Mouse (Mus musculus): ENCODE measurements around the gene Serinc4. TPM values are rescaled to one million over a fixed set of nuclear protein-coding genes. Genes with fewer than 3 reads are reported as not detected.
"Not testable (repeated sequence)": the region's sequence is repeated elsewhere in the genome, so short reads cannot be mapped to it uniquely, and the experiment has no call there.

Gene Serinc4
- polyA plus RNA-seq, 1 experiment from 2014 or later, result 1.4 TPM

DNA sequence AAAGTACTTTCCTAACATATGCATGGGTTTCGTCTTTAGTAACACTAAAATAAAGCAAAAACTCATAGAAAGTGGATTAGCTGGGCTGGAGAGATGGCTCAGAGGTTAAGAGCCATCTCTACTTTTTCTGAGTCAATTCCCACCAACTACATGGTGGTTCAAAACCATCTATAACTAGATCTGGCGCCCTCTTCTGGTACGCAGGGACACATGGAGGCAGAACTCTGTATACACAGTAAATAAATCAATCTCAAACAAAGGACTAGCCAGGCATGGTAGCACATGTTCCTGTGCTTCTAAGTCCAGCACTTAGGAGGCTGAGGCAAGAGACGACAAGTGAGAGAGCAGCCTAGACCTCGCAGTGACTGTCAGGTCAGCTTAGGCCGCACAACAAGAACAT, 12.4 kb upstream of the Serinc4 start:
- not testable (repeated sequence) for H3K9me3 ChIP-seq; H3K4me2 ChIP-seq; H3K27me3 ChIP-seq; ATAC-seq (ENCODE audit: low read depth); H3K9ac ChIP-seq; H3K4me1 ChIP-seq (replicated peaks); H3K27ac ChIP-seq (replicated peaks); H3K4me3 ChIP-seq
- peaks cover 16% of the 10 kb centered on the region for H3K36me3 ChIP-seq
- 69% methylated on average over 5 of the region's 6 CpGs for WGBS

DNA sequence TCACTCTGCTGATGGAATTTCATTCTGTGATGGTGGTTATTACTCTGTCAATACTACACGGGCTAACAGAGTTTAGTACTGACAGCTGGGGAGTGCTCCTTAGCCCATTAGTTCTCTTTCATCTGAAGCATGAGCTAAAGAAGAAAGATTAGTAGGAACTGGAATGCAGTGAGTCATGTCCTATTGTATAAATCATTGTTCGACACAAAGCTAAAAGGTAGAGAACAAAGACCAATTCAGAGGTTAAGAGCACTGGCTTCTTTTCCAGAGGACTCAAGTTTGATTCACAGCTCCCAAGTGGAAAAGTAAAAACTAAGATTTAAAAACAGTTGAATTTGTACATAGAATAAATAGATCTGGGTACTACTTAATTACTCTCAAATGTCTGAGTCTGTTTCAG, 3.5 kb upstream of the Serinc4 start:
- H3K4me2 ChIP-seq, result no peak overlapping the region
- no peaks in the 10 kb centered on the region for H3K9me3 ChIP-seq
- no peak overlapping the region for H3K9ac ChIP-seq
- no peaks in the 10 kb centered on the region for H3K27me3 ChIP-seq
- H3K36me3 ChIP-seq, result peaks cover 29% of the 10 kb centered on the region
- H3K4me3 ChIP-seq, result no peak overlapping the region
- H3K27ac ChIP-seq (replicated peaks), result no peak overlapping the region
- H3K4me1 ChIP-seq (replicated peaks), result peaks cover 18% of the 10 kb centered on the region
- WGBS, result 55% methylated on average over 2 of the region's 2 CpGs
- ATAC-seq (ENCODE audit: low read depth), result no peak

- ATAC-seq (ENCODE audit: low read depth), result no peak
- Histone ChIP-seq H3K4me2 (no peak overlapping the region), H3K27me3 (no peaks in the 10 kb centered on the region), H3K9me3 (no peaks in the 10 kb centered on the region), H3K4me1 (replicated peaks) (peaks cover 31% of the 10 kb centered on the region), H3K36me3 (peaks cover 47% of the 10 kb centered on the region), H3K9ac (no peak overlapping the region), H3K4me3 (no peak overlapping the region), H3K27ac (replicated peaks) (no peak overlapping the region)
- 86% methylated on average over 5 of the region's 5 CpGs for WGBS
These were observed 1.0 kb downstream of the Serinc4 start for GRCm38 (mm10) chr2:121455534-121455933.

- no peaks in the 10 kb centered on the region for H3K9me3 ChIP-seq
- no peak overlapping the region for H3K4me3 ChIP-seq
- no peak overlapping the region for H3K9ac ChIP-seq
- H3K4me1 ChIP-seq (replicated peaks), result peaks cover 37% of the 10 kb centered on the region
- 92% methylated on average over 6 of the region's 6 CpGs for WGBS
- ATAC-seq (ENCODE audit: low read depth), result no peak
- H3K36me3 ChIP-seq, result peaks cover 31% of the 10 kb centered on the region
- H3K27ac ChIP-seq (replicated peaks), result no peak overlapping the region
- H3K4me2 ChIP-seq, result no peak overlapping the region
- no peaks in the 10 kb centered on the region for H3K27me3 ChIP-seq
These were observed 2.7 kb downstream of the Serinc4 start for GRCm38 (mm10) chr2:121453917-121454316.

DNA sequence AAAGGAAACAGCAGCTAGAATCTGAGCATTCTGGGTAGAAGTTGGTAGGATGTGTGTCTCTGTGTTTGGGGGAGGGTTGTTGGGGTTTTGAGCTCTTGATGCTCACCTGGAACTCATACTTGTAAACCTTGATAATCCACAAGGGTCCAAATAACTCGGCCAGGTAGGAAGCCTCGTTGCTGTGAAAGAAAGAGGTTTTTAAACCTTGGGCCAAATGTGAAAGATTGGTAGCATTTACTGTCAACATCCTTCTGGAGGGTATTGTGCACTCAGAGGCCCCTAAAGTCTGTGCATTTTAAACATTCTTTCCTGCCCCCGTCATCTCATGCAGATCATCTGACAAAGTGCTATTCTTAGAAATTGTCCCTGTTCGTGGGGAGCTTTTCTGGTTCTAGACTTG, 3.6 kb downstream of the Serinc4 start, which contains the start of gene Hypk:
TSS of gene Hypk (plus strand) at position 301 of the 400 bp plus-strand sequence.
- H3K36me3 ChIP-seq, result peaks cover 24% of the 10 kb centered on the region
- no peaks in the 10 kb centered on the region for H3K9me3 ChIP-seq
- no peak within 1 kb of the TSS for H3K4me3 ChIP-seq
- H3K4me1 ChIP-seq (replicated peaks), result peaks cover 38% of the 10 kb centered on the region
- H3K27ac ChIP-seq (replicated peaks), result no peak within 1 kb of the TSS
- ATAC-seq (ENCODE audit: low read depth), result no peak
- no peaks in the 10 kb centered on the region for H3K27me3 ChIP-seq
- no peak within 1 kb of the TSS for H3K4me2 ChIP-seq
- no peak within 1 kb of the TSS for H3K9ac ChIP-seq
- 91% methylated on average over 4 of the region's 4 CpGs for WGBS

- peaks cover 24% of the 10 kb centered on the region for H3K36me3 ChIP-seq
- ATAC-seq (ENCODE audit: low read depth), result no peak
These were observed 4.2 kb downstream of the Serinc4 start for GRCm38 (mm10) chr2:121452361-121452760.

DNA sequence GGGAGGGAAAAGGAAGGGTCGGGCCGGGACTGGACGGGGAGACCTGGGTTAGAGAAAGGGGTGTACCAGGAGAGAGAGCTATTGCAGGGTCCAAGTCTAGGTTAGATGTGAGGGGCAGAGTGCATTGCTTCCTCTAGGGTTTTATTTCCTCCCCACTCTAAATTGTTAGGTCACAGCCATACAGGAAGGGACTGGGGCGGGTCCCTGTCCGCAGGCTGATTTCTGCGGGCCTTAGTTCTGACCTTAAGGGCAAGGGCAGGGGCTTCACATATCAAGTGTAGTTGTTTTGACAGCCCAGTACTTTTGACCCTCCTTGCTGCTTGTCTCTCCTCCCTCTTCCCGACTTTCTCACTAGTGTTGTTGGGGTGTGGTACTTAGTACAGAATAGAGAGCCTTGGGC, 6.5 kb downstream of the Serinc4 start:
- peak; percentile 3; the same call in 1 of the 2 replicates for ATAC-seq (ENCODE audit: low read depth)
- H3K4me1 ChIP-seq (replicated peaks), result peaks cover 29% of the 10 kb centered on the region
- H3K4me3 ChIP-seq, result peak overlapping the region; percentile 97
- peak overlapping the region; percentile 76 for H3K4me2 ChIP-seq
- under 1% methylated on average over 7 of the region's 7 CpGs for WGBS
- peak overlapping the region; percentile 98 for H3K27ac ChIP-seq (replicated peaks)
- no peaks in the 10 kb centered on the region for H3K27me3 ChIP-seq
- H3K36me3 ChIP-seq, result peaks cover 24% of the 10 kb centered on the region
- no peaks in the 10 kb centered on the region for H3K9me3 ChIP-seq
- H3K9ac ChIP-seq, result peak overlapping the region; percentile 94

More at GRCm38 (mm10) chr2:121452361-121452760, 4.2 kb downstream of the Serinc4 start:
- H3K4me3 ChIP-seq, result no peak overlapping the region
- H3K9ac ChIP-seq, result no peak overlapping the region
- H3K27ac ChIP-seq (replicated peaks), result no peak overlapping the region
- no peaks in the 10 kb centered on the region for H3K27me3 ChIP-seq
- H3K4me1 ChIP-seq (replicated peaks), result peaks cover 35% of the 10 kb centered on the region
- no peaks in the 10 kb centered on the region for H3K9me3 ChIP-seq
- WGBS, result 79% methylated on average over 4 of the region's 4 CpGs
- H3K4me2 ChIP-seq, result no peak overlapping the region

GRCm38 (mm10) chr2:121449545-121450011, 7.0 kb downstream of the Serinc4 start:
- ATAC-seq (ENCODE audit: low read depth), result peak; percentile 68
- Histone ChIP-seq H3K4me2 (peak overlapping the region; percentile 76), H3K4me3 (peak overlapping the region; percentile 97), H3K4me1 (replicated peaks) (peaks cover 29% of the 10 kb centered on the region), H3K36me3 (peaks cover 24% of the 10 kb centered on the region), H3K27ac (replicated peaks) (peak overlapping the region; percentile 98), H3K27me3 (no peaks in the 10 kb centered on the region), H3K9me3 (no peaks in the 10 kb centered on the region), H3K9ac (peak overlapping the region; percentile 94)
- WGBS, result under 1% methylated on average over 54 of the region's 54 CpGs

- H3K4me3 ChIP-seq, result peak within 1 kb of the TSS; percentile 97
- H3K36me3 ChIP-seq, result peaks cover 23% of the 10 kb centered on the region
- H3K9me3 ChIP-seq, result no peaks in the 10 kb centered on the region
- peak within 1 kb of the TSS; percentile 94 for H3K9ac ChIP-seq
- ATAC-seq (ENCODE audit: low read depth), result peak; percentile 98
- H3K27me3 ChIP-seq, result peaks cover 4% of the 10 kb centered on the region; the same call in 1 of the 2 replicates
- under 1% methylated on average over 73 of the region's 74 CpGs for WGBS
- peak within 1 kb of the TSS; percentile 76 for H3K4me2 ChIP-seq
- peak within 1 kb of the TSS; percentile 98 for H3K27ac ChIP-seq (replicated peaks)
- peaks cover 29% of the 10 kb centered on the region for H3K4me1 ChIP-seq (replicated peaks)
These were observed 7.6 kb downstream of the Serinc4 start, which contains the start of gene Serf2 for GRCm38 (mm10) chr2:121448739-121449535. TSS of gene Serf2 (plus strand) at chr2:121449195.

DNA sequence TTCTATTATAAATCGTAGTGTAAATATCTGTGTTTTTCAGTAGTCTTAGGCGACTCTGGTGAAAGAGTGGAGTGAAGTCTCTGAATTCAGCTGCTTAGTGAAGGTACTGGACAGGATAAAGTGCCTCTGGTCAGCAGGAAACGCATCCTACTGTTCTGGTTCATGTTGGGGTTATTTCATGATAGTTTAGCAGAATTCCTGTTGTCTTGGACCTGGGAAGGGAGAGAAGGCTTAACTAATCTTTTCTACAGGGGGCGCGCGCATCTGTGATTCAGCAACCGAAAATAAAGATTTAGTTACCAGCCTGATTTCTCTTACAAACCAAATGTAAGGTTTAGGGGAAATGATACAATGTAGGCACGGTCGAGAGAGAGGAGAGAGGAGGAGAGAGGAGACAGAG, 8.4 kb downstream of the Serinc4 start:
- Histone ChIP-seq H3K4me1 (replicated peaks) (peaks cover 30% of the 10 kb centered on the region), H3K4me3 (peak overlapping the region; percentile 97), H3K27me3 (peaks cover 6% of the 10 kb centered on the region), H3K9ac (peak overlapping the region; percentile 67), H3K4me2 (peak overlapping the region; percentile 76), H3K27ac (replicated peaks) (peak overlapping the region; percentile 98), H3K36me3 (peaks cover 15% of the 10 kb centered on the region), H3K9me3 (no peaks in the 10 kb centered on the region)
- WGBS, result 19% methylated on average over 9 of the region's 9 CpGs
- ATAC-seq (ENCODE audit: low read depth), result no peak

- Histone ChIP-seq H3K4me2 (no peak overlapping the region), H3K4me1 (replicated peaks) (peaks cover 38% of the 10 kb centered on the region), H3K27ac (replicated peaks) (no peak overlapping the region), H3K4me3 (no peak overlapping the region), H3K9me3 (no peaks in the 10 kb centered on the region), H3K36me3 (peaks cover 6% of the 10 kb centered on the region), H3K27me3 (peaks cover 18% of the 10 kb centered on the region), H3K9ac (no peak overlapping the region)
- WGBS, result 88% methylated on average over 3 of the region's 3 CpGs
- no peak for ATAC-seq (ENCODE audit: low read depth)
These were observed 9.6 kb downstream of the Serinc4 start for GRCm38 (mm10) chr2:121447006-121447405.

- ATAC-seq (ENCODE audit: low read depth), result no peak
- no peaks in the 10 kb centered on the region for H3K9me3 ChIP-seq
- peaks cover 4% of the 10 kb centered on the region for H3K36me3 ChIP-seq
- peaks cover 23% of the 10 kb centered on the region for H3K27me3 ChIP-seq
- H3K4me1 ChIP-seq (replicated peaks), result peaks cover 41% of the 10 kb centered on the region
- WGBS, result 86% methylated on average over 4 of the region's 4 CpGs
- H3K4me3 ChIP-seq, result no peak overlapping the region
- H3K4me2 ChIP-seq, result no peak overlapping the region
- H3K27ac ChIP-seq (replicated peaks), result no peak overlapping the region
- no peak overlapping the region for H3K9ac ChIP-seq
These were observed 10.1 kb downstream of the Serinc4 start for GRCm38 (mm10) chr2:121446506-121446905.

Data from neural tube, embryonic 13.5 days (tissue).